Mouse (Mus musculus) ZHBTc4 (cell line): ENCODE measurements around the gene Gm45261.

Source experiments
- DNase-seq: peaks from one replicate; pipeline ENCODE4 v3.0.0-alpha.2; 2011; ENCODE audit warnings: low read depth, low spot score

The Gm45261 gene

GRCm38 (mm10) chr1:80461348-80461747, at the start of gene Gm45261:
Gene Gm45261, minus strand, starts transcription at chr1:80461448.
- no peak for DNase-seq

DNA sequence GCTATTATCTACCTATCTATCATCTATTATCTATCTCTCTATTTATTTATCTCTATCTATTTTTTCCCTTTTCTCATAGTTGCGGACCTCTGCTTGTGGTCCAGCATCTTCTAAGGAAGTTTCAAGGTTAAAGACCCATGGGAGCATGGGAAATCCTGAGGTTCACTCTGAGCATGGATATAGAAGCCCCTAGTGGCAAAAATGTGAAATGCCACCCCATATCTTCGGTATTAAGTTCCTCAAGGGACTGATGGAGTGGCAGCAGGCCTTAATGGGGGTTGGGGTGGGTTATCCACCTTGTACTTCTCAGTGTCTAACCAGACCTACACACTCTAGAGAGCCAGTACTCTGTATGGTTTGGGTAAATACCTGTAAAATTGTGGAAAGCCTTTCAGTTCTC, 43.5 kb upstream of the Gm45261 start:
- peak; percentile 48 for DNase-seq

DNA sequence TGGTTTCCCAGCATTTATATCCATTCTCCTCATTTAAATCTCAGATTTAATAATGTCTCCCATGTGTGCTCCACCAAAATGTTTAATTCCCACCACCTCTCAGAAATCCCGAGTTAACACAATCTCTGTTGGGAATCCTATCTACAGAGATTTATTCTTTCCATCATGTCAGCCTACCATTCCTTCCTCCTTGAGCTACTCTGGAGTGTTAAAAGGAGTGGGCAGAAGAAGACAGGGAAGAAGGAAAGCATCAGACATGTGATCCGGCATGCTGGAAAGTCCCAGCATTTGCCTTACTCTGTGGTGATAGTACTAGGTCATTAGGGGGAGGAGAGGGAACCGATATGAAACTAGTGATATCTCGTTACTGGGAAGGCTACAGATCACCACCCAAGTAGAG, 42.8 kb upstream of the Gm45261 start:
- no peak for DNase-seq

GRCm38 (mm10) chr1:80502456-80503165, 41.4 kb upstream of the Gm45261 start:
- no peak for DNase-seq

GRCm38 (mm10) chr1:80499264-80499663, 38.0 kb upstream of the Gm45261 start:
- no peak for DNase-seq

- DNase-seq, result no peak
Observed at GRCm38 (mm10) chr1:80496360-80496759, 35.1 kb upstream of the Gm45261 start.

GRCm38 (mm10) chr1:80483419-80483818, 22.2 kb upstream of the Gm45261 start:
- DNase-seq, result no peak

DNA sequence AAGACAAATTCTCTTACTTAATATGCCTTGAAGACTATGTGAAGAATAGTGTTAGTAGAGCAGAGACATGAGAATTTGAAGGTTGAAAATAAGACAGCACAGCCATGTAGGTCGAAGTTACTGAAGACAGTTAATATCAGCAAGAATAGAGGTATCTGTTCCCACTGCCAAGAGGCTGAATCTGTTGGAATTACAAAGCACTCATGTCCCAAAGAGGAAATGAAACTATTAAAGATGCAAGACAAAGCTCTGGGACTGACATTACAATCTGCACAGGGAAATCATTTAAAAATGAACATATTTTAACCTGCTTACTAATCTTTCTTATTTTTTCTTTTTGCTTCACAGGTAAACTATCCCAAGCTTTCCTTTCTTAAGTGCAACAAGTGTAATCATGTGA, 13.7 kb upstream of the Gm45261 start:
- no peak for DNase-seq

- DNase-seq, result no peak
Observed at GRCm38 (mm10) chr1:80472395-80472794, 11.1 kb upstream of the Gm45261 start.

GRCm38 (mm10) chr1:80459923-80460322, 1.3 kb downstream of the Gm45261 start:
- DNase-seq, result no peak

DNA sequence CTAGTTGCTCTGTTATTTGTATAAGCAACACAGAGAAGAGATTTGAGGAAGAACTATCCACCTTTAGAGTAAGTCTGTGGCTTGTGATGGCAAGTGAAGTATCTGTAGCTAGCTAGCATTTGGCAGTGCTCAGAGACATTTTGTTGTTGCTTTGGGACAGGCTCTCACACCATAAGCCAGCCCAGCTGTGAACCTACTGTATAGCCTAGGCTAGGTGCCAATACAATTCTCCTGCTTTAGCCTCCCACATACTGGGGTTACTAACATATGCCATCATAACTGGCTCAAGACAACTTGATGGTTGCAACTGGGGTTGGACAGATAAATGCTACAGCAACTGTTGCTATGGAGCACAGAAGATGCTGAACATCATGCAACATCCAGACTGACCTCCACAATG, 1.8 kb downstream of the Gm45261 start:
- DNase-seq, result no peak

DNA sequence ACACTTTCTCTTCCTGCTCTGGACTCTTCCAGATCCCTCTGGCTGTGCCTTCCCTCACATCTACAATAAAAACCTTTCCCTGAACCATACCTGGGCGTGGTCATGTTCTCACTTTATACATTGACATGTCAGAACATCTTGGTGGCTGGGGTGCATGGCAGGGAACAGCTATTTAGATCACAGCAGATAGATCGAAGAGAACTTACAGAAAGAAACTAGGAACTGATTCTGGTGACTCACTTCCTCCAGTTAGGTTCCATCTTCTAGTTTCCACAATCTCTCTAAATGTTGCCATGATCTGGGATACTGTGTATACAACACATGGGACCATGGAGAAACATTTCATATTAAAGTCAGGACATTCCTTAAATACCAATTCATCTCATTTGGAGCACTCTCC, 7.3 kb downstream of the Gm45261 start:
- DNase-seq, result no peak

DNA sequence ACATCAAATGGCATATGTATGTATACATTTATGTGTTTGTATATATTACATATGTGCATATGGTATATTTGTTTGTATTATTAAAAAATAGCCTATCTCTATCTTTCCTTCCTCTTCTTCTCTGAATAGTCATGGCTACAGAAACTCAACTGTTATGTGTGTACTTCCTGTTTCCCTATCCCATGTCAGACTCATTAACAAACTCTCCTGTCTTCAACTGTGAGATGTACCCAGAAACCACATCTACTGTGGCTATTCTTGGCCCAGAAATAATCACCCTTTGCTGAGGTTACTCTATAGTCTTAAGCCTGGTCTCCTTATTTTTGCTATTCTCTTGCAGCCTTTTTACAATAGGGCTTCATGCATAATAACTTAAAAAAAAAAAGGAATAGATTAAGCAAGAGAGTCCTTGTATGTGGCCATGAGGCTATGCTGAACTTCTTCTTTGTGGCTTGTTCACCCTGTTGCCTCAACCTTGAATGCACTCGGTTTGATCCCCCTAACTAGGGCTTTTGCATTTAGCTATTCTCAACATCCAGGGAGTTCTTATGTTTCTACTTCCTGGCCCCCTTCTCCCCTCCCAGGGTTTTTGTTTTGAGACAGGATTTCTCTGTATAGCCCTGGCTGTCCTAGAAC, 9.2 kb downstream of the Gm45261 start:
- DNase-seq, result no peak

GRCm38 (mm10) chr1:80447554-80447953, 13.7 kb downstream of the Gm45261 start:
- DNase-seq, result no peak

DNA sequence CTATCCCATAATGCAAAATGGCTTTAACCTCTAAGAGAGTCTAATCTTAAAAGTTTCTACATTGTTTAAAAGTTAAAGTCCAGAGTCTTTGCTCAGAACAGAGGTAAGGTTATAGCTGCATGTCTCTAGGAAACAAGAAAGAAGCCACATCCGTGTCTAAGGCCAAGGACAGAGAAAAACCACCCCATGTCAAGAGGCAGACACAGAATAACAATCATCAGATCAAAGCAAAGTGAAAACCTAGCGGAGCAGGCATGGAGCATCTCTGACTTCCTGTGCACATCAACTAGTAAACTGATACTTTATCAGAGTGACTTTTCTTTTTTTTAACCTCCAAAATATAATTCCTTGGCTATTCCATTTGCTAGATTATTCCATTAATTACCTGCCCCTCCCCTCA, 20.3 kb downstream of the Gm45261 start:
- no peak for DNase-seq

DNA sequence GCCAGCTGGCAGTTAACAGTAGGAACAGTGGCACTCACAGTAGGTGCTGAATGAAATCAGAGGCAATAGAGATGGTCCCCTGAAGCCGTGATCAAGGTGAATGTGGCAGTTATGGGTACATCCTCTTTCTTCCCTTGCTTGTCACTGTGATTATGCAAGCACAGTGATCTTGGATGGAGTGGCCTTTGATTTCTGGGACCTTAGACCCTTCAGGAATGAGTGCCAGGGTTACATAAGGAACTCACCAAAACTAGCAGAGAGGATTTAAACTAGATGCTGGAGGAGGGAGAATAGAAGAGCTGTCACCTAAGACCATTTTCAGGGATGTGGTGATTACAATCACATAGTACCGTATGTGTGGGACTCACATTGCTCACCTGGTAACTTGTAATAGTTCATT, 22.7 kb downstream of the Gm45261 start:
- DNase-seq, result no peak

GRCm38 (mm10) chr1:80427946-80428345, 33.3 kb downstream of the Gm45261 start:
- no peak for DNase-seq

DNA sequence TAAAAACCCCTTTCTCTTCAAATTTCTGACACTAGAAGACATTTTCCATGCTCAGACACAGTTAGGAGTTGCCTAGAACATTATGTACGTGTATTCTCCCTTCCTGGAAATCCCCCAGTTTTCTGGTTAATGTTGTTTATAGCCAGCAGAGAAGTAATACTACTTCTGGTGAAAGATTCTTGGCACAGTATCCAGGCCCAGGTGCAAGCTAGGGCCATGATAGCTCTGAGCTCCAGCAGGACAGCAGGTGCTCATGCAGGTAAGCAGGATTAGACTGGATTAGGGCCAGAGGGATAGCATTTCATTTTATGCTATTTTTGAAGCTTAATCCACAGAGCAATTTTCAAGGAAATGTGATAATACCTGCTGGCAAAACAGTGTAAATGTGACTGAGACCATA, 33.8 kb downstream of the Gm45261 start:
- no peak for DNase-seq

- no peak for DNase-seq
Observed at GRCm38 (mm10) chr1:80424666-80425065, 36.6 kb downstream of the Gm45261 start.

- DNase-seq, result no peak
Observed at GRCm38 (mm10) chr1:80418321-80419045, 42.8 kb downstream of the Gm45261 start.

DNA sequence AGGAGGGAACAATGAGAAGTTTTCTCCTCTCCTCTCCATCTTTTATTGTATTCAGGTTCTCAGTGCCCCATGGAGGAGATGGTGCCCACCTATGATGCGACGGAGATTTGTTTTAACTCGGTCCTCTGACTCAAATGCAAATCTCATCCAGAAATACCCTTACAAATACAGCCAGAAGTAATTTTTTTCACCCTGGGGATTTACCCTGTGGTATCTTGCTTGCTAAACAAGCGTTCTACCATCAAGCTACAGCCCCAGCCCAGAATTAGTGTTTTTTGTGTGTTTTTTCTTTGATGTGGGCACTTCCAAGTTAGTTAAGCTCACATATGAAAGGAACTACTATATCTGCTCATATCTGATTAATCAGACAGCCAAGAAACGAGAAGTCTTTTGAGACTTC, 44.9 kb downstream of the Gm45261 start:
- DNase-seq, result no peak

DNA sequence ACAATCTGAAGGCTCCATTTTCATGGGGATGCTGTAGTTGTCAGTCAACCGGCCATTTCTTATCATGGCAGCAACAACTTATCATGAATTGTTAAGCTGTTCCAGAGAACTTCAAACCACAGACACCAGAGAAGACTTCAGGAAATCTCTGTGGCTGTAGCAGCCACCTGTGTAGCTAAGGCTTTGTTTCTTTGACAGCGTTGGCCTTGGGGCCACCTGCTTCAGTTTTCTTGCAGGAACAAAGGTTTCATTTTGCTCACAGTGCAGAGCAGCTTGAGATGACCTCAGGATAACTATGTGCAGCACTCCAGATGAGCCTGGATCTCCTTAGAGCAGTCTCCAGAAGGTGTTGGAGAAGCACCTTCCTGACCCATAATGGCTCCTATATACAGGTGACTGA, 48.7 kb downstream of the Gm45261 start:
- DNase-seq, result no peak
